Mouse (Mus musculus): ENCODE measurements at regions not wholly inside any gene's neighbourhood (a gene's known extent, or its start where the extent isn't known, plus 50 kb on each side); places are given as distances from the start of the nearest gene placed in this dataset.
"Not testable (repeated sequence)": the region's sequence is repeated elsewhere in the genome, so short reads cannot be mapped to it uniquely, and the experiment has no call there.

DNA sequence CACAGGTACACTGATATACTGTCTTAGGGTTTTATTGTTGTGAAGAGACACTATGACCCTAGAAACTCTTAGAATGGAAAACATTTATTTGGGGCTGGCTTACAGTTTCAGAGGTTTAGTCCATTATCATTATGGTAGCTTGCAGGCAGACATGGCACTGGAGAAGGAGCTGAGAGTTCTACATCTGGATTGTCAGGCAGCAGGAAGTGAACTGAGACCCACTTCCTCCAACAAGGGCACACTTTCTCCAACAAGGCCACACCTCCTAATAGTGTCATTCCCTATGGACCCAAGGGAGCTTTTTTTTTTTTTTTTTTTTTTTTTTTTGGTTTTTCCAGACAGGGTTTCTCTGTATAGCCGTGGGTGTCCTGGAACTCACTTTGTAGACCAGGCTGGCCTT lies 124.9 kb upstream of the Max start:
- TF ChIP-seq GATA1, TAL1 (IDR thresholded peaks at IDR 0.05; ENCODE audit: low read length): not testable (repeated sequence)

All from erythroblast, embryonic 14.5 days (primary cell).